Mouse (Mus musculus) intestine, embryonic 16.5 days (tissue): ENCODE measurements around the gene Uvrag. TPM values are rescaled to one million over a fixed set of nuclear protein-coding genes. Genes with fewer than 3 reads are reported as not detected.
A peak's percentile ranks its signal among the peaks of the same experiment; 100 is the strongest.

Experiments used
- ATAC-seq: fragments of 200-750 bp; cut with Nextera tagmentation; 2 replicates; pipeline ENCODE4 v1.8.0; 2017; ENCODE audit warnings: moderate TSS enrichment, moderate library complexity
- H3K27ac ChIP-seq: fragments of 300-500 bp; sonication (generic); 2 replicates; pipeline ENCODE4 v1.5.1; 2014; ENCODE audit warnings: mild to moderate bottlenecking, low read length
- H3K27me3 ChIP-seq: fragments of 300-500 bp; sonication (generic); replicated peaks from 2 replicates; pipeline ENCODE4 v1.6.1; 2014; ENCODE audit warnings: low read length, control low read depth, mixed read lengths; ENCODE audit not compliant: control insufficient read depth, insufficient read depth
- H3K36me3 ChIP-seq: fragments of 300-500 bp; sonication (generic); 2 replicates; pipeline ENCODE4 v1.6.1; 2014; ENCODE audit warnings: low read length, control low read depth; ENCODE audit not compliant: control insufficient read depth, insufficient read depth
- H3K4me1 ChIP-seq: fragments of 300-500 bp; sonication (generic); 2 replicates; pipeline ENCODE4 v1.6.1; 2014; ENCODE audit warnings: low read length, control low read depth, mixed read lengths; ENCODE audit not compliant: control insufficient read depth, insufficient read depth
- H3K4me2 ChIP-seq: fragments of 300-500 bp; sonication (generic); 2 replicates; pipeline ENCODE4 v1.6.1; 2014; ENCODE audit warnings: low read depth, low read length, control low read depth
- H3K4me3 ChIP-seq: fragments of 300-500 bp; sonication (generic); 2 replicates; pipeline ENCODE4 v1.5.1; 2014; ENCODE audit warnings: mild to moderate bottlenecking, low read length
- H3K9ac ChIP-seq: fragments of 300-500 bp; sonication (generic); 2 replicates; pipeline ENCODE4 v1.6.1; 2014; ENCODE audit warnings: low read depth, low read length
- H3K9me3 ChIP-seq: fragments of 300-500 bp; sonication (generic); 2 replicates; pipeline ENCODE4 v1.6.1; 2016; ENCODE audit warnings: low read length, control low read depth; ENCODE audit not compliant: control insufficient read depth
- WGBS: fragments of 180-500 bp; shearing (Covaris S2); extraction: QIAGEN DNeasy Blood & Tissue Kit; methylation state at CpG from one replicate; pipeline ENCODE4 v1.1.7; 2014; 5-methylcytosine and 5-hydroxymethylcytosine counted together
- polyA plus RNA-seq: library from polyadenylated mRNA; unstranded; fragments of >200 nt; fragmentation: Nextera tagmentation; extraction: Ambion mirVana; gene quantifications from 2 replicates; pipeline ENCODE4 v1.2.1, GENCODE M21; 2015

Uvrag gene
- polyA plus RNA-seq, 1 experiment from 2014 or later = 17.4 TPM

- WGBS = 87% methylated on average over 2 of the region's 2 CpGs
- ATAC-seq = no peak
- no peak overlapping the region for H3K4me3 ChIP-seq
- H3K36me3 ChIP-seq = no peaks in the 10 kb centered on the region
- no peak overlapping the region for H3K27ac ChIP-seq
- no peaks in the 10 kb centered on the region for H3K27me3 ChIP-seq
- peaks cover 72% of the 10 kb centered on the region for H3K4me1 ChIP-seq
- H3K9me3 ChIP-seq = no peaks in the 10 kb centered on the region
- H3K4me2 ChIP-seq = no peak overlapping the region
- H3K9ac ChIP-seq = no peak overlapping the region
Observed at GRCm38 (mm10) chr7:99159446-99159845, 18.5 kb upstream of the Uvrag start.

DNA sequence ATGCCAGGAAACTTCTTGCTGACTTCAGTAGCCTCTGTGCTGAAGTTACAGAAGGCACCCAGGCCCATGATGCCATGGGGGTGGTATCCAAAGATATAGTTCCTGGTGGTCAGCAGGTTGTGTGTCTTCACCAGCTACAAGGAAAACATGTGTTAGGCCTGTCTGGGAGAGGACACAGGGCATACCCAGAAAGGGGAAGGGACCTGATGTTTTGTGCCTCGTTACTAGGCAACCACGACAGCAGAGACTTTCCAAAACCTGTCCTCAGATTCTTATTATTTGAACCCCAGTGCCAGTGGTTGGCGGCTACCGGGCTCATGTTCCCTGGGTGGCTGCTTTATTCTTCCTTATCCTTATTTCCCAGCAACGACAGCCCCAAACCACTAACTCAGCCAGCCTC is 18.0 kb upstream of the Uvrag start:
- no peak overlapping the region for H3K27ac ChIP-seq
- H3K36me3 ChIP-seq = no peaks in the 10 kb centered on the region
- 79% methylated on average over 5 of the region's 5 CpGs for WGBS
- ATAC-seq = no peak
- no peak overlapping the region for H3K4me2 ChIP-seq
- H3K27me3 ChIP-seq = no peaks in the 10 kb centered on the region
- no peak overlapping the region for H3K4me3 ChIP-seq
- H3K9ac ChIP-seq = no peak overlapping the region
- H3K4me1 ChIP-seq = peaks cover 69% of the 10 kb centered on the region
- H3K9me3 ChIP-seq = no peaks in the 10 kb centered on the region

GRCm38 (mm10) chr7:99158011-99158410 is 17.1 kb upstream of the Uvrag start:
- no peaks in the 10 kb centered on the region for H3K27me3 ChIP-seq
- WGBS = 75% methylated on average over 8 of the region's 8 CpGs
- no peak for ATAC-seq

DNA sequence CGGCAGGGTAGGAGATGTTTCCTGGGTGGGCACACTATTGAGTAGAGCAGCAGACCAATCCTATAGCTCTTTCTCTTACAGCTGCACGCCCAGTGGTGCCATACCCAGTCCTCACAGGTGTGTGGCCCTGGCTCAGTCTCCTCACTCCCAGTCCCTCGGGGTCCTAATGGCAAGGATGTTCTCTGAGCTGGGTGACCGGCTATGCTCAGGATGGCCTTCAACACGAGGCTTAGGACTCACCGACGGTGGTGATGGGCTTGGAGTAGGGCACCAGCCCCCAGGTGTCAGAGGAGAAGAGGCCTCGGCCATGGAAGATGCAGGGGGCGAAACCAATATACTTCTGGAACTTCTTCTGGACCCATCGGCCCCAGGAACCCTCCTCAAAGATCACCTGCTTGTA is 15.8 kb upstream of the Uvrag start:
- H3K9ac ChIP-seq = peak overlapping the region; percentile 64
- peaks cover 48% of the 10 kb centered on the region for H3K4me1 ChIP-seq
- H3K9me3 ChIP-seq = no peaks in the 10 kb centered on the region
- no peaks in the 10 kb centered on the region for H3K27me3 ChIP-seq
- 83% methylated on average over 10 of the region's 10 CpGs for WGBS
- no peak for ATAC-seq
- no peaks in the 10 kb centered on the region for H3K36me3 ChIP-seq
- H3K4me3 ChIP-seq = no peak overlapping the region
- H3K27ac ChIP-seq = peak overlapping the region; percentile 66
- H3K4me2 ChIP-seq = no peak overlapping the region

More at GRCm38 (mm10) chr7:99158011-99158410, 17.1 kb upstream of the Uvrag start:
- no peak overlapping the region for H3K4me2 ChIP-seq
- peaks cover 60% of the 10 kb centered on the region for H3K4me1 ChIP-seq
- no peaks in the 10 kb centered on the region for H3K9me3 ChIP-seq
- no peaks in the 10 kb centered on the region for H3K36me3 ChIP-seq
- H3K4me3 ChIP-seq = no peak overlapping the region
- no peak overlapping the region for H3K9ac ChIP-seq
- H3K27ac ChIP-seq = peak overlapping the region; percentile 66

- Histone ChIP-seq H3K27me3 (no peaks in the 10 kb centered on the region), H3K27ac (peak overlapping the region; percentile 85), H3K4me3 (peak overlapping the region; percentile 25), H3K4me2 (peak overlapping the region; percentile 55), H3K9ac (peak overlapping the region; percentile 64), H3K36me3 (no peaks in the 10 kb centered on the region), H3K4me1 (peaks cover 42% of the 10 kb centered on the region), H3K9me3 (no peaks in the 10 kb centered on the region)
- 14% methylated on average over 17 of the region's 17 CpGs for WGBS
- peak; percentile 83 for ATAC-seq
Observed at GRCm38 (mm10) chr7:99155311-99156289, 14.7 kb upstream of the Uvrag start.

DNA sequence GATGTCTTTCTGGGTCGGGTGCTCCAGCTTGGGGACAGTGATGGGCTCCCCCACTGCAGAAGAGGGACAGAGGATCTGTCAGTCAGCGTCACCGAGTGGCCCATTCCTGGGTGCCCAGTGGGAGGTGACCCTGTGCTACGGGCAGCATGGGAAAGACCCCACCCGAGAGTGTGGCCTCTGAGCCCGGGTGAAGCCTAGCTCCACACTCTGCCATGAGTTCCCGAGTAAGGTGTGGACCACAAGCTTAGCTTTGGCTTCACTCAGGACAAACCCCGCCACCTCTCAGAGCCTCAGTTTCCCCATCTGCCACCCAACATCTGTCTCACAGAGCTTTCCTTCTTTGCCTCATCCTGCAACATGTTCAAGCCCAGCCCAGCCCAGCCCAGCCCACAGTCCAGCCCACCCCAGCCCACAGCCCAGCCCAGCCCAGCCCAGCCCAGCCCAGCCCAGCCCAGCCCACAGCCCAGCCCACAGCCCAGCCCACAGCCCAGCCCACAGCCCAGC is 13.8 kb upstream of the Uvrag start:
- Histone ChIP-seq H3K27me3 (no peaks in the 10 kb centered on the region), H3K4me2 (no peak overlapping the region), H3K27ac (no peak overlapping the region), H3K9ac (no peak overlapping the region), H3K9me3 (no peaks in the 10 kb centered on the region), H3K4me3 (no peak overlapping the region), H3K36me3 (no peaks in the 10 kb centered on the region), H3K4me1 (peaks cover 36% of the 10 kb centered on the region)
- WGBS = 54% methylated on average over 8 of the region's 8 CpGs
- ATAC-seq = peak; percentile 10

DNA sequence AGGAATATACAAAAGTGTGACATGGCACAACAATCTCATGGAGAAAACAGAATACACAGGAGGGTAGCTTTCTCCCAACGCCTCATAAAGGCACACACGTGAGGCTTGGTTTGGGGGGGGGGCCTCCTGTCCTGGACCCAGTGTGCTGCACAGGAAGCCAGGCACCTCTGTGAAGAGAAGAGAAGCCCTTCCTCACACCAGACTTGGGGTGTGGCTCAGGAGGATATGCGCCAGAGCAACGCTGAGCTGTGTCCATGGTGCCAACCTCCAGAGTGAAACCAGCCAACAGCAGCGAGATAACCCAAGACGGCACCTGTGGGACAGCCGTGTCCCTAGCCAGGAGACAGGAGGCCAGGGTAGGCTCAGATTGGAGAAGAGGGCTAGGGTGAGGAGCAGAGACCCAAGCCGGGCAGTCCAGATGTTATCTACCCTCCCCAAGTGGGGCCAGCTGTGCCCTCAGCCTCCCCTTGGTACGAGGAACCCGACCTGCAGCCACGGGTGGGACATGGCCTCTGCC is 12.8 kb upstream of the Uvrag start:
- 92% methylated on average over 11 of the region's 11 CpGs for WGBS
- no peak overlapping the region for H3K4me3 ChIP-seq
- H3K36me3 ChIP-seq = no peaks in the 10 kb centered on the region
- no peak for ATAC-seq
- H3K27ac ChIP-seq = no peak overlapping the region
- H3K4me1 ChIP-seq = peaks cover 31% of the 10 kb centered on the region
- H3K9me3 ChIP-seq = no peaks in the 10 kb centered on the region
- H3K9ac ChIP-seq = no peak overlapping the region
- no peak overlapping the region for H3K4me2 ChIP-seq
- H3K27me3 ChIP-seq = no peaks in the 10 kb centered on the region

- Histone ChIP-seq H3K9me3 (no peaks in the 10 kb centered on the region), H3K4me2 (no peak overlapping the region), H3K27me3 (no peaks in the 10 kb centered on the region), H3K9ac (no peak overlapping the region), H3K27ac (no peak overlapping the region), H3K4me1 (peaks cover 27% of the 10 kb centered on the region), H3K36me3 (no peaks in the 10 kb centered on the region), H3K4me3 (no peak overlapping the region)
- no peak for ATAC-seq
- 82% methylated on average over 8 of the region's 8 CpGs for WGBS
Observed at GRCm38 (mm10) chr7:99152756-99153155, 11.8 kb upstream of the Uvrag start.

GRCm38 (mm10) chr7:99151342-99151741 is 10.4 kb upstream of the Uvrag start:
- 6% methylated on average over 7 of the region's 7 CpGs for WGBS
- no peaks in the 10 kb centered on the region for H3K9me3 ChIP-seq

More at GRCm38 (mm10) chr7:99151342-99151741, 10.4 kb upstream of the Uvrag start:
- Histone ChIP-seq H3K4me1 (peaks cover 15% of the 10 kb centered on the region), H3K9ac (no peak overlapping the region), H3K4me3 (no peak overlapping the region), H3K27me3 (no peaks in the 10 kb centered on the region), H3K27ac (peak overlapping the region; percentile 39; the same call in 1 of the 2 replicates), H3K36me3 (no peaks in the 10 kb centered on the region), H3K4me2 (no peak overlapping the region)
- peak; percentile 53 for ATAC-seq
